Mouse (Mus musculus) bone marrow macrophage, adult 2 months (primary cell): ENCODE measurements at regions not wholly inside any gene's neighbourhood (a gene's known extent, or its start where the extent isn't known, plus 50 kb on each side); places are given as distances from the start of the nearest gene placed in this dataset.

ENCODE experiments used
- H3K27ac ChIP-seq: 2 replicates; pipeline ENCODE4 v1.5.1; 2012; ENCODE audit warnings: low read depth, low read length; ENCODE audit not compliant: insufficient read depth
- H3K4me1 ChIP-seq: 2 replicates; pipeline ENCODE4 v1.6.1; 2012; ENCODE audit warnings: low read length; ENCODE audit not compliant: control insufficient read depth, insufficient read depth
- H3K4me3 ChIP-seq: 2 replicates; pipeline ENCODE4 v1.5.1; 2012; ENCODE audit warnings: mild to moderate bottlenecking, low read length, moderate library complexity; ENCODE audit not compliant: insufficient read depth
- CTCF ChIP-seq: IDR thresholded peaks from 2 replicates; pipeline ENCODE4 v1.5.1; 2012; ENCODE audit warnings: low read depth, mild to moderate bottlenecking, low read length, moderate library complexity
- POLR2A ChIP-seq: IDR thresholded peaks from 2 replicates; pipeline ENCODE4 v1.6.1; 2012; ENCODE audit warnings: mild to moderate bottlenecking, low read depth, low read length, borderline replicate concordance

DNA sequence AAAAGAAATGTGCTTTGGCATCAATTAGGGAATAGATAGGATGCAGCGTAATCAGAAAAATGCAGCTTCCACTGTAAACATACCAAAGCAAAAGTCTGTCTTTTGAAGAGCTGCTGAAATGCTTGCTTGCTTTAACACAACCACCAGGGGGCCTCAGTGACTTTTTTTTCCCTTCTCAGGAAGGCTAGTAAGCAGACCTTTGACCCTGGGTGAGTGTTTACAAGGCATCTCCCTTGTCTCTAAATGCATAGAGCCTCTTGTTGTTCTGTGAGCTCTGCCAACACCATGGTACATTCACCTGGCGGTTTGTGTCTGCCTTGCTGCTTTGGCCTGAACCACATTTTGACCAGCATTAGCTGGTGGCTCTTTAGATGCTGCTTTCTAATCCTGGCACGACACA lies 191.9 kb upstream of the C9orf72 start:
- Histone ChIP-seq H3K4me1 (no peaks in the 10 kb centered on the region), H3K27ac (no peak overlapping the region), H3K4me3 (no peak overlapping the region)
- TF ChIP-seq POLR2A (no peak), CTCF (no peak)

DNA sequence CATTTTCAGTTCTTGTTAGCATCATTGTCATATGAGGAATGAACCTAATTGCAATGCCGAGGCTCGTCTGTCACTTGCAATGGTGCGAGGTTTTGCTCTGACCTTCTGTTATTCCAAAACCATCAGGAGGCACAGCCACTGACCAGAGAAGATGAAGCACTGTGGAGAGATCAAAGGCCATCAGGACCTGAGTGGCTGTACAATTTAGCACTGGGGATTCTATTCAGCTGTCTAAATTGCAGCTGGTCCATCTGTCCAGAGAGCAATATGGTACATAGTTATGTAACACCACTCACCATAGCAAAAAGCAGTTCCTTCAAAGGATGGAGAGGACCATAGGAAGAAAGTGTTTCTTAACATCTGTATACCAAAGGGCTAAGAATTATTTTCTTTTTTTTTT lies 187.5 kb upstream of the C9orf72 start:
- H3K27ac ChIP-seq: no peak overlapping the region
- no peaks in the 10 kb centered on the region for H3K4me1 ChIP-seq
- H3K4me3 ChIP-seq: no peak overlapping the region
- no peak for TF ChIP-seq POLR2A
- TF ChIP-seq CTCF: no peak

DNA sequence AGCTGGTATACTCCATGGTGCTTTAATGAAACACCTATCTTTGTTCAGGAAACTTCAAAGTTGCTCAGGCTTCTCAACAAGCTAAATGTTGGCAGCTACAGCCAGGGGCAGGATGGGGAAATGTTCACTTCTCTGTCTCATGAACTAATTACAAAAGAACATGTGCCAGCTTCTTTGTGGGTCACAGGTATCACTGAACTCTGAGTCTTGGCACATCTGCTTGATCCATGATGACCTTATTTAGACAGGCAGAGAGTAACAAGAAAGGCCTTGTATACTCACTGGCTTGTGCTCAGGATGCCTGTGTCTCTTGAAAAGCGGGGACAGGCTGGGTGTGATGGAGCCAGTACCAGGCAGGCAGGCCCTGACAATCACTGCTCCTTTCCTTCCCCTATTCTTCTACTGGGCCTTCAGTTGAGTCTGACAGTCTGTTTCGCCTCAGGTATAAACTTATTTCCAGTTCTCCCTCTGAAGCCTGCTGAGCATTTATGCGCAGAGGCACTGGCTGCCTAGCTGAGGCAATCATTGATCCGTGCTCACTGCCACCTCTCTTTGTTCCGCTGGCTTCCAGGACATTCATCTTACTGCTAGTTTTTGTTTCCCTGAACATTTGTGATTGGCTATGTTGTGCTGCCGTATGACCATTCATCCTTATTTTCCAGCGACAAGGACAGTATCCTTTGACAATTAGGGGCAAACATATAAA lies 179.5 kb upstream of the C9orf72 start:
- TF ChIP-seq POLR2A: no peak
- no peak for TF ChIP-seq CTCF
- H3K4me1 ChIP-seq: no peaks in the 10 kb centered on the region
- H3K4me3 ChIP-seq: no peak overlapping the region
- H3K27ac ChIP-seq: no peak overlapping the region

DNA sequence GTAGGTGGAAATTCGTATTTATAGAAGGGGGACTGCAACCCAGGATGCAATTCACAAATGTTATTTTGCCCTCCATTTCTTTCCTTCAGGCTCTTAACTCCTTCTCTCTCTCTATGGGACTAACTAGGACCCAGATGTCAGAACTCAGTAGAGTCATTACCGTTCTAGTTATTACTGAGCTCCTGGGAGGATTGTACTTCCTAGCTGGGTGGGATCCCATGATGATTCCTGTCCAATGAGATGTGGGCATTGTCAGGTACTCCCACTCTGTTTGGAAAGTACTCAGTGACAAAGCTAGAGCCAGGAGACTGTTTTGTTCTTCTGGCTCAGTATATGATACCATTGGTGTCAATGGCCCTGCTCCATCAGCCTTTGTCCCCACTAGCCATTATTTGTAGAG lies 178.1 kb upstream of the C9orf72 start:
- H3K27ac ChIP-seq: no peak overlapping the region
- no peak for TF ChIP-seq CTCF
- no peak for TF ChIP-seq POLR2A
- no peak overlapping the region for H3K4me3 ChIP-seq
- no peaks in the 10 kb centered on the region for H3K4me1 ChIP-seq

DNA sequence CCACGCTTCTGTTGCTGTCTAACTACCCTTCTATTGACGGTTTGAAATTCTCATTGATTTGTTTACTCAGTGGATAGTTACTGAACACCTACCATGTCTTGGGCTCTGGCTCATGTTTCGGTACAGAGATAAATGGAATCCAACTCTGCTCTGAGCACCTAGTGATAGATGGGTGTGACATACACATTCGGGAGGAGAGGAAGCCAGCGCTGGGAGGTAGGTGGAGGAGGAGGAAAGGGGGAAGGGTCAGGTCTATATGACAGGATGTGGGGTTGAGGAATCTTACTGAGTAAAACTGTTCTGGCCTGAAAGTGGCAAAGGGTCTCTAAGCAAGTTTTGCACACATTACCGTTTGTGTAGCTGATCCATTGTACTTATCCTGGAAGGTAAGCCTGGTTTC lies 177.6 kb upstream of the C9orf72 start:
- H3K27ac ChIP-seq: no peak overlapping the region
- H3K4me1 ChIP-seq: no peaks in the 10 kb centered on the region
- TF ChIP-seq POLR2A (no peak), CTCF (no peak)

GRCm38 (mm10) chr4:35402376-35403133 lies 176.6 kb upstream of the C9orf72 start:
- no peak overlapping the region for H3K27ac ChIP-seq
- no peaks in the 10 kb centered on the region for H3K4me1 ChIP-seq
- TF ChIP-seq CTCF (no peak), POLR2A (no peak)
- H3K4me3 ChIP-seq: no peak overlapping the region

More for the DNA sequence above, 177.6 kb upstream of the C9orf72 start:
- no peak overlapping the region for H3K4me3 ChIP-seq

- TF ChIP-seq CTCF (no peak), POLR2A (no peak)
- no peaks in the 10 kb centered on the region for H3K4me1 ChIP-seq
- H3K27ac ChIP-seq: no peak overlapping the region
- no peak overlapping the region for H3K4me3 ChIP-seq
Observed at GRCm38 (mm10) chr4:35401783-35402182, 175.8 kb upstream of the C9orf72 start.

- Histone ChIP-seq H3K4me1 (no peaks in the 10 kb centered on the region), H3K27ac (no peak overlapping the region), H3K4me3 (no peak overlapping the region)
- TF ChIP-seq POLR2A (no peak), CTCF (no peak)
Observed at GRCm38 (mm10) chr4:35400511-35400910, 174.5 kb upstream of the C9orf72 start.

GRCm38 (mm10) chr4:35395583-35395877 lies 169.6 kb upstream of the C9orf72 start:
- no peak for TF ChIP-seq CTCF
- TF ChIP-seq POLR2A: no peak
- Histone ChIP-seq H3K4me1 (no peaks in the 10 kb centered on the region), H3K4me3 (no peak overlapping the region), H3K27ac (no peak overlapping the region)

DNA sequence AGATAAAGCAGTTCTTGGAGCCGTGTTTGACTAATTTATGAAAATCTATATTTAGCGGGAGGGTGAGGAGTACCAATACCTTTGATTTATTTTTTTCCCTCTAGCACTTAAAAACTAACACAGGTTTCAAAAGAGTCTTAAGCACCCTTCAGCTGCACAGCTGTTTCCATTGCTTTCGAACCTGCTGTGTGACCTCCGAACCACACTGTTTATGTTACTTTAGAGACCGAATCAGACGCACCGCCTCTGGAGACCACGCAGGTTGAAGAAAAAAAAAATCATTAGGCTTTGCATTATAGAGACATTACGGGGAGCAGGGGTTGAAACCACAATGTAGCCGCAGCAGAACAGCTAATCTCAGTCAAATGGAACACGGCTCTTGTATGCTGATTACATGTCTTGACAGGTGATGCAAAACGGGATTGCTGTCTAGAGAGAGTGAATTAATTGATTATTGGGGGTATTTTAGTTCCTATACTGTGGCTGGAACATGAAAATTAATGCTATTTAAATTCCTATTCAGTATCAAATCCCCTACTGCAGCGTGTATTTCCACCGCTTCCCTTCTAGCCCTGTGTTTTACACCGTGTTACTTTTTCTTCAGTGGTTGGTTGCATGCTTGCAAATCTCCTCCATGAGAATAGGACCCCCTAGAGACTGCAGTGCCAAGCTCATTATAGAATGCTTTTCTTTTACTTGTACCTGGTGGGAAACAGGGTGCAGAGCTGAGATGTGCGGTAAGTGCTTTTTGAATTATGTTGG lies 169.0 kb upstream of the C9orf72 start:
- TF ChIP-seq CTCF (no peak), POLR2A (no peak)
- no peak overlapping the region for H3K4me3 ChIP-seq
- H3K27ac ChIP-seq: no peak overlapping the region

More for the DNA sequence above, 169.0 kb upstream of the C9orf72 start:
- H3K4me1 ChIP-seq: no peaks in the 10 kb centered on the region
